ENCODE assay signal across 25 mouse cellular contexts in the genomic region with DNA sequence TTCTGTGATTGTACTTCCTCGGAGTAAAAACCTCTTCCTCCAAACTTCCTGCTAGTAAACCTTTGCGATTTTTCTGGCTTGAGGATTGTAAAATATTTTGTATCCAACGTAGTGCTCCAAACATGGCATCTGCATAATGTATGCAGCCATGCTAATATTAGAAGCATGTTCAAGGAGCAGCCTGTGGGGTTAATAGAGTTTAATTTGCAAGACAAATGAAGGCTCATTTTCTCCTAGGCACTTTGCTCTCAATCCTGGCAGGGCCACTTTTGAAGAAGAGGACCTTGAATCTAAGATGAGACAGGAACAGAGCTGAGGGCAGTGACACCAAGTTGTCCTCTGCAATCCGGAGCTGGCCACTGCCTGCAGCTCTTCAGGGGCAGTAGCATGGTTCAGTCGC.
DNase-seq lines count a peak whose midpoint lies in the region; ATAC-seq and TF ChIP-seq lines count a peak whose summit lies in the region.
"Had no signal": no experiment of that assay in that cellular context is flagged by ENCODE, and none has a peak within 500 bp of the region (broad histone marks: within the 10 kb centered on the region; RNA-seq: fewer than 3 reads in every experiment).

No protein-coding gene starts in this region.

- no peak for TF ChIP-seq POLR2A in brain, embryonic 14.5 days (IDR thresholded peaks at IDR 0.05; ENCODE audit: borderline replicate concordance, extremely low read depth, insufficient read depth, insufficient read length, poor library complexity, severe bottlenecking)

- H3K4me3 ChIP-seq in heart, embryonic 11.5 days (ENCODE audit: low read depth, low read length): no peak overlapping the region
- no peak overlapping the region for H3K4me3 ChIP-seq in midbrain, embryonic 14.5 days (replicated peaks; ENCODE audit: low read depth, low read length)
- H3K4me3 ChIP-seq in midbrain, embryonic 11.5 days (ENCODE audit: low read depth, low read length): no peak overlapping the region
- H3K4me3 ChIP-seq: embryonic facial prominence, embryonic 13.5 days; embryonic facial prominence, embryonic 15.5 days; erythroblast, embryonic 14.5 days; forebrain, embryonic 10.5 days; forebrain, embryonic 13.5 days had no signal

- WGBS in heart, embryonic 11.5 days (ENCODE audit: insufficient replicate concordance): 64% methylated on average over 5 of the region's 5 CpGs
- WGBS in midbrain, embryonic 14.5 days: 51% methylated on average over 5 of the region's 5 CpGs
- 63% methylated on average over 5 of the region's 5 CpGs for WGBS in midbrain, embryonic 11.5 days

- H3K27ac ChIP-seq in heart, embryonic 11.5 days (ENCODE audit: low read depth, low read length): no peak overlapping the region
- H3K27ac ChIP-seq in midbrain, embryonic 14.5 days (replicated peaks; ENCODE audit: low read depth, low read length): no peak overlapping the region
- H3K27ac ChIP-seq in midbrain, embryonic 11.5 days (ENCODE audit: low read depth, low read length): no peak overlapping the region
- H3K27ac ChIP-seq: embryonic facial prominence, embryonic 13.5 days; embryonic facial prominence, embryonic 15.5 days; forebrain, embryonic 10.5 days; forebrain, embryonic 13.5 days had no signal

- no peaks in the 10 kb centered on the region for H3K27me3 ChIP-seq in heart, embryonic 11.5 days (ENCODE audit: control insufficient read depth, insufficient read depth, low read length)
- no peaks in the 10 kb centered on the region for H3K27me3 ChIP-seq in midbrain, embryonic 14.5 days (ENCODE audit: control insufficient read depth, insufficient read depth, low read length)
- no peaks in the 10 kb centered on the region for H3K27me3 ChIP-seq in midbrain, embryonic 11.5 days (ENCODE audit: control insufficient read depth, insufficient read depth, low read length)
- H3K27me3 ChIP-seq: embryonic facial prominence, embryonic 15.5 days had no signal

- no peaks in the 10 kb centered on the region for H3K9me3 ChIP-seq in heart, embryonic 11.5 days (replicated peaks; ENCODE audit: control insufficient read depth, low read length)
- H3K9me3 ChIP-seq in midbrain, embryonic 14.5 days (ENCODE audit: control insufficient read depth, low read length): 0 out of 2 replicates have a peak, but pooled peaks cover 2% of the 10 kb centered on the region
- no peaks in the 10 kb centered on the region; the same call in 1 of the 2 replicates for H3K9me3 ChIP-seq in midbrain, embryonic 11.5 days (ENCODE audit: control insufficient read depth, low read length)
- H3K9me3 ChIP-seq: embryonic facial prominence, embryonic 15.5 days; forebrain, embryonic 10.5 days had no signal

- H3K36me3 ChIP-seq in heart, embryonic 11.5 days (ENCODE audit: control insufficient read depth, insufficient read depth, low read length): no peaks in the 10 kb centered on the region
- H3K36me3 ChIP-seq in midbrain, embryonic 14.5 days (ENCODE audit: control insufficient read depth, insufficient read depth, low read length): no peaks in the 10 kb centered on the region
- no peaks in the 10 kb centered on the region for H3K36me3 ChIP-seq in midbrain, embryonic 11.5 days (ENCODE audit: control insufficient read depth, insufficient read depth, low read length)
- H3K36me3 ChIP-seq: embryonic facial prominence, embryonic 13.5 days; embryonic facial prominence, embryonic 15.5 days; forebrain, embryonic 10.5 days; G1E had no signal

- DNase-seq in heart, adult 11 months: peak; percentile 10
- DNase-seq in midbrain, embryonic 14.5 days: peak; percentile 28
- no peak for DNase-seq in midbrain, embryonic 11.5 days (ENCODE audit: low spot score, missing footprints)
- peak; percentile 65 for DNase-seq in brain, embryonic 14.5 days (ENCODE audit: low read depth)
- DNase-seq in heart, postnatal 36 days: no peak
- DNase-seq: adrenal gland, adult 8-10 months; adrenal gland, postnatal 14 days; adrenal gland, postnatal 36 days; cerebellum, adult 11 months; cerebellum, adult 18-20 months; cerebellum, adult 8-10 months; cerebellum, adult 9-11 months; cerebellum, postnatal 14 days; cerebellum, postnatal 36 days; embryo, embryonic 11 days had no signal

- no peak for ATAC-seq in heart, embryonic 11.5 days (replicated peaks; ENCODE audit: insufficient number of reproducible peaks, low FRiP score, low TSS enrichment)
- ATAC-seq in midbrain, embryonic 14.5 days (ENCODE audit: low FRiP score, low TSS enrichment): no peak
- ATAC-seq in midbrain, embryonic 11.5 days (ENCODE audit: low FRiP score): no peak
- ATAC-seq: activated CD4-positive, CD25-positive, alpha-beta regulatory T cell, adult 4 months; forebrain, embryonic 13.5 days; forebrain, embryonic 16.5 days; Patski had no signal

- no peak overlapping the region for H3K4me2 ChIP-seq in heart, embryonic 11.5 days
- no peak overlapping the region for H3K4me2 ChIP-seq in midbrain, embryonic 14.5 days (ENCODE audit: low read length)
- H3K4me2 ChIP-seq in midbrain, embryonic 11.5 days: no peak overlapping the region
- H3K4me2 ChIP-seq: embryonic facial prominence, embryonic 13.5 days; embryonic facial prominence, embryonic 15.5 days; forebrain, embryonic 13.5 days had no signal

- intact Hi-C loops in heart, postnatal 36 days (cut with DNase I): no loop called here

- 0 out of 2 replicates have a peak, but pooled peaks cover 2% of the 10 kb centered on the region for H3K4me1 ChIP-seq in heart, embryonic 11.5 days (ENCODE audit: control insufficient read depth, insufficient read depth, low read length)
- peaks cover 22% of the 10 kb centered on the region for H3K4me1 ChIP-seq in midbrain, embryonic 14.5 days (ENCODE audit: control insufficient read depth, insufficient read depth, low read length)
- 0 out of 2 replicates have a peak, but pooled peaks cover 2% of the 10 kb centered on the region for H3K4me1 ChIP-seq in midbrain, embryonic 11.5 days (ENCODE audit: control insufficient read depth, insufficient read depth, low read length)

- no peak for TF ChIP-seq CTCF in brain, embryonic 14.5 days (IDR thresholded peaks at IDR 0.05; ENCODE audit: borderline replicate concordance, extremely low read depth, insufficient read depth, insufficient read length)

- H3K9ac ChIP-seq in heart, embryonic 11.5 days (ENCODE audit: low read depth, low read length): no peak overlapping the region
- no peak overlapping the region for H3K9ac ChIP-seq in midbrain, embryonic 14.5 days (replicated peaks; ENCODE audit: low read length)
- no peak overlapping the region for H3K9ac ChIP-seq in midbrain, embryonic 11.5 days (ENCODE audit: low read length)
- H3K9ac ChIP-seq: embryonic facial prominence, embryonic 13.5 days; embryonic facial prominence, embryonic 15.5 days; forebrain, embryonic 13.5 days had no signal

Comparison
In these comparisons a context has a peak if more than half of its experiments do, and no peak if none do; other contexts are left out.
1. DNase-seq: peak in heart, adult 11 months (single experiment), midbrain, embryonic 14.5 days (single experiment) and brain, embryonic 14.5 days (single experiment); none in midbrain, embryonic 11.5 days (single experiment) and heart, postnatal 36 days (0 of 2).